Mouse (Mus musculus) lung, postnatal 0 days (tissue): ENCODE data around the gene Hist1h1c. TPM values are rescaled to one million over a fixed set of nuclear protein-coding genes. Genes with fewer than 3 reads are reported as not detected.

ENCODE experiments used
- ATAC-seq: fragments of 200-750 bp; cut with Nextera tagmentation; 2 replicates; pipeline ENCODE4 v1.8.0; 2017; ENCODE audit warnings: moderate library complexity
- DNase-seq: peaks from one replicate; pipeline ENCODE4 v3.0.0-alpha.2; 2016; ENCODE audit warnings: low spot score
- H3K27ac ChIP-seq: fragments of 300-500 bp; sonication (generic); 2 replicates; pipeline ENCODE4 v1.5.1; 2014; ENCODE audit warnings: antibody characterized with exemption, mild to moderate bottlenecking, low read length, mixed read lengths
- H3K27me3 ChIP-seq: fragments of 300-500 bp; sonication (generic); replicated peaks from 2 replicates; pipeline ENCODE4 v1.6.1; 2014; ENCODE audit warnings: low read length, mixed read lengths; ENCODE audit not compliant: insufficient read depth
- H3K36me3 ChIP-seq: fragments of 300-500 bp; sonication (generic); 2 replicates; pipeline ENCODE4 v1.6.1; 2014; ENCODE audit warnings: low read length, mixed read lengths; ENCODE audit not compliant: insufficient read depth
- H3K4me1 ChIP-seq: fragments of 300-500 bp; sonication (generic); 2 replicates; pipeline ENCODE4 v1.6.1; 2014; ENCODE audit warnings: antibody characterized with exemption, low read depth, low read length, mixed read lengths; ENCODE audit not compliant: insufficient read depth
- H3K4me2 ChIP-seq: fragments of 300-500 bp; sonication (generic); replicated peaks from 2 replicates; pipeline ENCODE4 v1.6.1; 2014; ENCODE audit warnings: low read depth, mild to moderate bottlenecking, low read length, moderate library complexity, mixed read lengths
- H3K4me3 ChIP-seq: fragments of 300-500 bp; sonication (generic); 2 replicates; pipeline ENCODE4 v1.5.1; 2014; ENCODE audit warnings: low read depth, low read length
- H3K9ac ChIP-seq: fragments of 300-500 bp; sonication (generic); replicated peaks from 2 replicates; pipeline ENCODE4 v1.6.1; 2014; ENCODE audit warnings: low read depth, mild to moderate bottlenecking
- H3K9me3 ChIP-seq: fragments of 300-500 bp; sonication (generic); 2 replicates; pipeline ENCODE4 v1.6.1; 2016; ENCODE audit warnings: low read length, mixed read lengths
- CTCF ChIP-seq: IDR thresholded peaks from 2 replicates; pipeline ENCODE4 v1.5.1; 2016; ENCODE audit warnings: antibody characterized with exemption, mild to moderate bottlenecking
- EP300 ChIP-seq: IDR thresholded peaks from 2 replicates; pipeline ENCODE4 v1.6.1; 2016; ENCODE audit warnings: antibody characterized with exemption, mild to moderate bottlenecking, control low read depth
- WGBS: fragments of 180-500 bp; shearing (Covaris S2); extraction: QIAGEN DNeasy Blood & Tissue Kit; methylation state at CpG from one replicate; pipeline ENCODE4 v1.1.7; 2014; 5-methylcytosine and 5-hydroxymethylcytosine counted together
- polyA plus RNA-seq: library from polyadenylated mRNA; unstranded; fragments of >200 nt; fragmentation: Nextera tagmentation; extraction: Ambion mirVana; gene quantifications from 2 replicates; pipeline ENCODE4 v1.2.1, GENCODE M21; 2015

Gene Hist1h1c
- 38.9 and 43.3 TPM in 2 replicates for polyA plus RNA-seq

- Histone ChIP-seq H3K36me3 (no peaks in the 10 kb centered on the region), H3K4me1 (no peaks in the 10 kb centered on the region), H3K27me3 (no peaks in the 10 kb centered on the region), H3K9me3 (no peaks in the 10 kb centered on the region), H3K9ac (peak within 1 kb of the TSS; percentile 86), H3K27ac (peak within 1 kb of the TSS; percentile 97), H3K4me2 (peak within 1 kb of the TSS; percentile 90), H3K4me3 (peak within 1 kb of the TSS; percentile 71)
- ATAC-seq (peak; percentile 91), DNase-seq (peak; percentile 96)
- TF ChIP-seq EP300, result no peak; the same call in 1 of the 2 replicates
- TF ChIP-seq CTCF, result no peak; the same call in 1 of the 2 replicates
- WGBS, result 2% methylated on average over 30 of the region's 38 CpGs
Measured at GRCm38 (mm10) chr13:23738677-23739068, at the start of gene Hist1h1c. Hist1h1c (plus strand) TSS chr13:23738808.

GRCm38 (mm10) chr13:23688956-23689355 lies 49.7 kb upstream of the Hist1h1c start:
- Histone ChIP-seq H3K4me3 (no peak overlapping the region), H3K9me3 (no peaks in the 10 kb centered on the region), H3K27me3 (no peaks in the 10 kb centered on the region), H3K9ac (no peak overlapping the region), H3K27ac (no peak overlapping the region), H3K4me1 (no peaks in the 10 kb centered on the region; the same call in 1 of the 2 replicates), H3K4me2 (no peak overlapping the region), H3K36me3 (no peaks in the 10 kb centered on the region)
- 96% methylated on average over 2 of the region's 2 CpGs for WGBS
- no peak for DNase-seq
- TF ChIP-seq CTCF (no peak), EP300 (no peak)
- no peak for ATAC-seq

GRCm38 (mm10) chr13:23689459-23689858 lies 49.1 kb upstream of the Hist1h1c start:
- H3K4me3 ChIP-seq, result no peak overlapping the region
- TF ChIP-seq CTCF (no peak), EP300 (no peak)
- DNase-seq (no peak), ATAC-seq (no peak)
- WGBS, result 61% methylated on average over 2 of the region's 2 CpGs
- no peak overlapping the region for H3K9ac ChIP-seq
- no peak overlapping the region for H3K4me2 ChIP-seq
- no peak overlapping the region for H3K27ac ChIP-seq
- no peaks in the 10 kb centered on the region for H3K27me3 ChIP-seq
- H3K4me1 ChIP-seq, result no peaks in the 10 kb centered on the region; the same call in 1 of the 2 replicates
- H3K9me3 ChIP-seq, result no peaks in the 10 kb centered on the region
- no peaks in the 10 kb centered on the region for H3K36me3 ChIP-seq

- DNase-seq (no peak), ATAC-seq (no peak)
- TF ChIP-seq CTCF (no peak), EP300 (no peak)
- H3K36me3 ChIP-seq, result no peaks in the 10 kb centered on the region
- H3K4me2 ChIP-seq, result no peak overlapping the region
- H3K27me3 ChIP-seq, result no peaks in the 10 kb centered on the region
- no peaks in the 10 kb centered on the region for H3K4me1 ChIP-seq
- H3K4me3 ChIP-seq, result no peak overlapping the region
- no peaks in the 10 kb centered on the region for H3K9me3 ChIP-seq
- WGBS, result 77% methylated on average over 6 of the region's 6 CpGs
- H3K27ac ChIP-seq, result no peak overlapping the region
- no peak overlapping the region for H3K9ac ChIP-seq
Measured at GRCm38 (mm10) chr13:23693856-23694440, 44.7 kb upstream of the Hist1h1c start.

GRCm38 (mm10) chr13:23694956-23695355 lies 43.7 kb upstream of the Hist1h1c start:
- TF ChIP-seq EP300 (no peak), CTCF (no peak)
- H3K9me3 ChIP-seq, result no peaks in the 10 kb centered on the region
- no peak overlapping the region for H3K9ac ChIP-seq
- DNase-seq (no peak), ATAC-seq (no peak)
- WGBS, result 90% methylated on average over 9 of the region's 9 CpGs
- no peaks in the 10 kb centered on the region for H3K4me1 ChIP-seq
- H3K4me3 ChIP-seq, result no peak overlapping the region
- H3K36me3 ChIP-seq, result no peaks in the 10 kb centered on the region
- no peak overlapping the region for H3K27ac ChIP-seq
- no peaks in the 10 kb centered on the region for H3K27me3 ChIP-seq
- H3K4me2 ChIP-seq, result no peak overlapping the region

GRCm38 (mm10) chr13:23695514-23695913 lies 43.1 kb upstream of the Hist1h1c start, which contains the start of gene Hist1h1t:
Hist1h1t (plus strand) TSS chr13:23695814.
- no peaks in the 10 kb centered on the region for H3K9me3 ChIP-seq
- H3K9ac ChIP-seq, result no peak within 1 kb of the TSS
- 45% methylated on average over 10 of the region's 13 CpGs for WGBS
- H3K4me3 ChIP-seq, result no peak within 1 kb of the TSS
- peak within 1 kb of the TSS; percentile 29 for H3K4me2 ChIP-seq
- no peaks in the 10 kb centered on the region for H3K36me3 ChIP-seq
- TF ChIP-seq CTCF, result no peak
- no peak for TF ChIP-seq EP300
- no peaks in the 10 kb centered on the region for H3K4me1 ChIP-seq
- H3K27ac ChIP-seq, result peak within 1 kb of the TSS; percentile 45
- no peaks in the 10 kb centered on the region for H3K27me3 ChIP-seq
- no peak for DNase-seq
- no peak for ATAC-seq
